Mouse (Mus musculus): ENCODE measurements at regions not wholly inside any gene's neighbourhood (a gene's known extent, or its start where the extent isn't known, plus 50 kb on each side); places are given as distances from the start of the nearest gene placed in this dataset.
A peak's percentile ranks its signal among the peaks of the same experiment; 100 is the strongest.

DNA sequence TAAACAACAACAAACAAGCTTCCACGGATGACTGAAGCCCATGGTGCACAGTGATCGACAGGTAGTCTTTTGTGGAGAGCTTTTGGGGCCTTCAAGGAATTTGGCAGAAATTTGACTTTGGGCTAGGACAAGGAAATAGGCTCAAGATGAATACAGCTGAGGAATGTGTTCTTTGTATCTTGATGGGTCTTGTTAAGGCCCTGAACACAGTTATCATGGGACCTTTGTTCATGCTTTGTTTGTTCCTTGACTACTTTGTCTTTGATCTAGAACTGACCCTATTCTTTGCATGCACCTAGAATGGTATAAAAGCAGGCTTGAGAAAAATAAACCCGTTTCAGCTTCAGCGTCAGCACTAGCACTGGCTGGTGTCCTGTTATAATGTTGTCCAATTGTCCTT is 168.1 kb upstream of the Sp8 start:
- Histone ChIP-seq H3K79me2 (ENCODE audit: control insufficient read depth, insufficient read depth) (no peaks in the 10 kb centered on the region), H3K4me3 (ENCODE audit: insufficient read depth, poor library complexity, severe bottlenecking) (no peak overlapping the region), H3K79me3 (ENCODE audit: low read depth) (no peaks in the 10 kb centered on the region), H3ac (ENCODE audit: control insufficient read depth, insufficient read length, low read depth) (no peak overlapping the region), H3K36me3 (ENCODE audit: control insufficient read depth, insufficient read depth) (no peaks in the 10 kb centered on the region), H3K27me3 (ENCODE audit: control insufficient read depth, insufficient read depth, insufficient read length) (no peaks in the 10 kb centered on the region)
- no peak for TF ChIP-seq FOSL1 (IDR thresholded peaks at IDR 0.05; ENCODE audit: insufficient read depth, low read length, poor library complexity, severe bottlenecking)
- TF ChIP-seq MAX (IDR thresholded peaks at IDR 0.05), result no peak
- no peak for TF ChIP-seq CEBPB (IDR thresholded peaks at IDR 0.05; ENCODE audit: low read depth)
- no peak for TF ChIP-seq CTCF (IDR thresholded peaks at IDR 0.05; ENCODE audit: control insufficient read depth, insufficient read depth, insufficient read length)
- no peak for TF ChIP-seq USF1 (IDR thresholded peaks at IDR 0.05; ENCODE audit: low read depth)
- no peak for TF ChIP-seq MYOG (IDR thresholded peaks at IDR 0.05; ENCODE audit: control insufficient read depth, extremely low read depth, insufficient read length)
- TF ChIP-seq MYOD1 (IDR thresholded peaks at IDR 0.05; ENCODE audit: control insufficient read depth, insufficient read length, low read depth), result no peak

DNA sequence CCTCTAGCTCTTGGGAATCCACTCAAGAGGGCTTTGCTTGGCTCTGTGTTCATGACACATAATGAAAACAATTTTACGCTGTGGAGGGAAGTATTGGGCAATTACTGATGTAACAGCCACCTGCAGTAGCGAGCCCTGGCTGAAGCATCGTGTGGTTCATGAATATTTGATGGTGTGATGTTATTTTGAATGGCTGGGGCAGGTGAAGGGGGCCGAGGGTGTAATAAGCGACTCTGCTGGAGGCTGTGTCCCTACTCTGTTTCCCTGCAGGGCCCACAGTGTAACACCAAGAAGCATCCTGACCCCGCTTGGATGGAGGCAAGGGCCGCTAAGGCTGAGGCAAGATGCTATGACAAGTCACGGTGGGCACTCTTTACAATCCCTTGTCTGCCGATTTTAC is 184.6 kb upstream of the Sp8 start:
- H3K36me3 ChIP-seq (ENCODE audit: control insufficient read depth, insufficient read depth), result no peaks in the 10 kb centered on the region
- TF ChIP-seq CTCF (IDR thresholded peaks at IDR 0.05; ENCODE audit: control insufficient read depth, insufficient read depth, insufficient read length) (no peak), CEBPB (IDR thresholded peaks at IDR 0.05; ENCODE audit: low read depth) (peak; percentile 11)
- no peaks in the 10 kb centered on the region for H3K27me3 ChIP-seq (ENCODE audit: control insufficient read depth, insufficient read depth, insufficient read length)
- H3K79me3 ChIP-seq (ENCODE audit: low read depth), result no peaks in the 10 kb centered on the region
- no peak overlapping the region for H3ac ChIP-seq (ENCODE audit: control insufficient read depth, insufficient read length, low read depth)
- H3K79me2 ChIP-seq (ENCODE audit: control insufficient read depth, insufficient read depth), result no peaks in the 10 kb centered on the region
- no peak overlapping the region for H3K4me3 ChIP-seq (ENCODE audit: insufficient read depth, poor library complexity, severe bottlenecking)

GRCm38 (mm10) chr12:118661214-118661486 is 185.0 kb upstream of the Sp8 start:
- Histone ChIP-seq H3ac (ENCODE audit: control insufficient read depth, insufficient read length, low read depth) (no peak overlapping the region), H3K27me3 (ENCODE audit: control insufficient read depth, insufficient read depth, insufficient read length) (no peaks in the 10 kb centered on the region), H3K79me2 (ENCODE audit: control insufficient read depth, insufficient read depth) (no peaks in the 10 kb centered on the region), H3K4me3 (ENCODE audit: insufficient read depth, poor library complexity, severe bottlenecking) (no peak overlapping the region), H3K36me3 (ENCODE audit: control insufficient read depth, insufficient read depth) (no peaks in the 10 kb centered on the region), H3K79me3 (ENCODE audit: low read depth) (no peaks in the 10 kb centered on the region)
- no peak for TF ChIP-seq CTCF (IDR thresholded peaks at IDR 0.05; ENCODE audit: control insufficient read depth, insufficient read depth, insufficient read length)
- no peak for TF ChIP-seq USF1 (IDR thresholded peaks at IDR 0.05; ENCODE audit: low read depth)
- TF ChIP-seq MAX (IDR thresholded peaks at IDR 0.05), result no peak
- TF ChIP-seq FOSL1 (IDR thresholded peaks at IDR 0.05; ENCODE audit: insufficient read depth, low read length, poor library complexity, severe bottlenecking), result no peak
- TF ChIP-seq CEBPB (IDR thresholded peaks at IDR 0.05; ENCODE audit: low read depth), result no peak
- TF ChIP-seq MYOD1 (IDR thresholded peaks at IDR 0.05; ENCODE audit: control insufficient read depth, insufficient read length, low read depth), result no peak
- no peak for TF ChIP-seq MYOG (IDR thresholded peaks at IDR 0.05; ENCODE audit: control insufficient read depth, extremely low read depth, insufficient read length)

DNA sequence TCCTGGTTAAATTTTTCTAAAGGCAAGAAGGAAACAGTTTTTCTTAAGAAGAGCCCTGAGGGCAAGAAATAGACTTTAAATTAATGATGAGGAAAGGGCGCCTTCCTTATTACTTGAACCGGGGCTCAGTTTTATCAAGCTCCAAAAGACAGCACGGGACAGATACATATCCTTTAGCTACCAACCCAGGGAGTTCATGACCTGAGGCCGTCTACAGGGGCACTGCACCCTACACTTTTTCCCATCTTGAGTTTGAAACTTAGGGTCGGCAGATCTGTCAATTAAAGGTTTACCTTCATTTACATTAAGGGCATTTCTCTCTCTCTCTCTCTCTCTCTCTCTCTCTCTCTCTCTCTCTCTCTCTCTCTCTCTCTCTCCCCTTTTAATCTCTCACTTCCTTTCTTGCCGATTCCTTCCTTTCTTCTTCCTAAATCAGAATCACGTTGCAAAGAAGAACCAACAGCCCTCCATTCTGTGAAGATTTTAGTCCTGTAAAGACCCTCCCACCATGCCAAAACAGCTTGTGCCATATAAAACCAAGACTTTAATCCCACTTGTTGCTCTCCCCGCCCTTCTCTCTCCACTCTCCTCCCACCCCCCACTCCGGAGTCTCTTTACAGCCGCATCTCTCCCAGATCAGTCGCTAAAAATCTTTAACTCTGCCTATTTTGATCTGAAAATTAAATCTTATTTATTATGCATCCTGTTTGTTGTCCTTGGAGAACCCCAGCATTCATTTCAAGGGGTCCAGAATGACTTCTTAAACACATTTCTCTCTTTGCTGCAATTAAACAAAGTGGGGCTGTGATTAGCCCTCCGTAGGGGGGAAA is 185.5 kb upstream of the Sp8 start:
- H3K79me2 ChIP-seq (ENCODE audit: control insufficient read depth, insufficient read depth), result no peaks in the 10 kb centered on the region
- TF ChIP-seq MAX (IDR thresholded peaks at IDR 0.05) (no peak), MYOD1 (IDR thresholded peaks at IDR 0.05; ENCODE audit: control insufficient read depth, insufficient read length, low read depth) (no peak)
- H3K79me3 ChIP-seq (ENCODE audit: low read depth), result no peaks in the 10 kb centered on the region
- no peaks in the 10 kb centered on the region for H3K36me3 ChIP-seq (ENCODE audit: control insufficient read depth, insufficient read depth)
- H3ac ChIP-seq (ENCODE audit: control insufficient read depth, insufficient read length, low read depth), result no peak overlapping the region
- H3K4me3 ChIP-seq (ENCODE audit: insufficient read depth, poor library complexity, severe bottlenecking), result no peak overlapping the region
- no peaks in the 10 kb centered on the region for H3K27me3 ChIP-seq (ENCODE audit: control insufficient read depth, insufficient read depth, insufficient read length)

GRCm38 (mm10) chr12:118659240-118660120 is 186.6 kb upstream of the Sp8 start:
- Histone ChIP-seq H3K36me3 (ENCODE audit: control insufficient read depth, insufficient read depth) (no peaks in the 10 kb centered on the region), H3K79me2 (ENCODE audit: control insufficient read depth, insufficient read depth) (no peaks in the 10 kb centered on the region), H3ac (ENCODE audit: control insufficient read depth, insufficient read length, low read depth) (no peak overlapping the region), H3K27me3 (ENCODE audit: control insufficient read depth, insufficient read depth, insufficient read length) (no peaks in the 10 kb centered on the region), H3K4me3 (ENCODE audit: insufficient read depth, poor library complexity, severe bottlenecking) (no peak overlapping the region), H3K79me3 (ENCODE audit: low read depth) (no peaks in the 10 kb centered on the region)
- no peak for TF ChIP-seq USF1 (IDR thresholded peaks at IDR 0.05; ENCODE audit: low read depth)
- TF ChIP-seq FOSL1 (IDR thresholded peaks at IDR 0.05; ENCODE audit: insufficient read depth, low read length, poor library complexity, severe bottlenecking), result no peak
- no peak for TF ChIP-seq MYOG (IDR thresholded peaks at IDR 0.05; ENCODE audit: control insufficient read depth, extremely low read depth, insufficient read length)
- TF ChIP-seq CTCF (IDR thresholded peaks at IDR 0.05; ENCODE audit: control insufficient read depth, insufficient read depth, insufficient read length), result no peak
- TF ChIP-seq MYOD1 (IDR thresholded peaks at IDR 0.05; ENCODE audit: control insufficient read depth, insufficient read length, low read depth), result no peak
- TF ChIP-seq CEBPB (IDR thresholded peaks at IDR 0.05; ENCODE audit: low read depth), result no peak
- TF ChIP-seq MAX (IDR thresholded peaks at IDR 0.05), result no peak
